Mouse (Mus musculus): ENCODE results near the gene Sema4d.

DNA sequence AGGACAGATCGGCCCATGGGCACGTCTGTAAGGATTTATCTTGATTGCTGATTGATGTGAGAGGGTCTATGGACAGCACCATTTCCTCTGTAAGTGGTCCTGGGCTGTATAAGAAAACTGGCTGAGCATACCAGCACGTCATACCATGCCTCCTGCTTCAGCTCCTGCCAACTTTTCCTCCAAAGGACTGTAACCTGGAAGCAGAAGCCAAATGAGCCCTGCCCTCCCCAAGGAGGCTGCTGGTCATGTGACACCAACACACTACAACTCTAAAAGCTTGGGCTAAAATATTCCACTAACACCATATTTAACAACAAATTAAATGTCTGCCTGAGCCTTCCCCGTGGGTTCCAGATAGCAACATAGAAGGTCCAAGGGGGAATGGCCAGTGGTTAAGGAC lies 6.9 kb downstream of the Sema4d start:
- TF ChIP-seq JUND (conservative IDR thresholded peaks at IDR 0.05; ENCODE audit: low read depth, low read length) (no peak), CTCF (conservative IDR thresholded peaks at IDR 0.05 in 1 of 2, IDR thresholded peaks at IDR 0.05 in 1 of 2; ENCODE audit: low read depth in 2 of 2, low read length in 2 of 2) (no peak), USF1 (IDR thresholded peaks at IDR 0.05; ENCODE audit: low read depth, low read length) (no peak), ZMIZ1 (IDR thresholded peaks at IDR 0.05; ENCODE audit: low read depth, low read length) (no peak), MEF2A (IDR thresholded peaks at IDR 0.05; ENCODE audit: borderline replicate concordance, low read depth, low read length) (no peak), ELF1 (IDR thresholded peaks at IDR 0.05; ENCODE audit: low read depth, low read length) (no peak), E2F4 (IDR thresholded peaks at IDR 0.05; ENCODE audit: insufficient replicate concordance, low read depth, low read length) (no peak), UBTF (IDR thresholded peaks at IDR 0.05; ENCODE audit: low read depth, low read length) (no peak), SIN3A (IDR thresholded peaks at IDR 0.05; ENCODE audit: low read length) (no peak), POLR2A (IDR thresholded peaks at IDR 0.05; ENCODE audit: low read depth, low read length) (no peak), BHLHE40 (IDR thresholded peaks at IDR 0.05; ENCODE audit: low read depth, low read length) (no peak), ETS1 (conservative IDR thresholded peaks at IDR 0.05; ENCODE audit: low read depth, low read length) (no peak), EP300 (IDR thresholded peaks at IDR 0.05; ENCODE audit: low read length) (no peak), RAD21 (IDR thresholded peaks at IDR 0.05; ENCODE audit: low read depth, low read length) (no peak)

Measured in CH12.LX (cell line).